Mouse (Mus musculus): ENCODE measurements at regions not wholly inside any gene's neighbourhood (a gene's known extent, or its start where the extent isn't known, plus 50 kb on each side); places are given as distances from the start of the nearest gene placed in this dataset.

DNA sequence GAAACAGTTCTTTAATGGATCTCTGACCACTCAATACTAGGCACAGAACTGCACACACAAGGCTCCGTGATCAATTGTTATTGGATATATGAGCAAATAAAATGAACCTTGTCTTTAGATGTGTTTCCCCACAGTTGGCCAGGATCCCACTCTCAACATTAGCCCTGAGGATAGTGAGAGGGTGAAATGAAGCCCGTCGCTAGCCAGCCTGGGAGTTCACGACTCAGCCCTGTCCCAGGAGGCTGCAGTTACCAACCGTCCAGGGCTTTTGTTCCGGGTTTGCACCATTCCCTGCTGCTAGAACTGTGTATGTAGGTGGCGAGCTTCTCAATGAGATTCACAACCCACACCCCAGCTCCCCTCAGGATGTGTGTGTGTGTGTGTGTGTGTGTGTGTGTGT is 130.3 kb downstream of the Plpp3 start:
- TF ChIP-seq CTCF (conservative IDR thresholded peaks at IDR 0.05; ENCODE audit: low read length) = no peak
- no peak for TF ChIP-seq POU5F1 (IDR thresholded peaks at IDR 0.05; ENCODE audit: borderline replicate concordance, low read length)
- no peak for TF ChIP-seq NANOG (IDR thresholded peaks at IDR 0.05; ENCODE audit: borderline replicate concordance, low read length)
